Mouse (Mus musculus): ENCODE data around the gene Gpat2.

The Gpat2 gene

DNA sequence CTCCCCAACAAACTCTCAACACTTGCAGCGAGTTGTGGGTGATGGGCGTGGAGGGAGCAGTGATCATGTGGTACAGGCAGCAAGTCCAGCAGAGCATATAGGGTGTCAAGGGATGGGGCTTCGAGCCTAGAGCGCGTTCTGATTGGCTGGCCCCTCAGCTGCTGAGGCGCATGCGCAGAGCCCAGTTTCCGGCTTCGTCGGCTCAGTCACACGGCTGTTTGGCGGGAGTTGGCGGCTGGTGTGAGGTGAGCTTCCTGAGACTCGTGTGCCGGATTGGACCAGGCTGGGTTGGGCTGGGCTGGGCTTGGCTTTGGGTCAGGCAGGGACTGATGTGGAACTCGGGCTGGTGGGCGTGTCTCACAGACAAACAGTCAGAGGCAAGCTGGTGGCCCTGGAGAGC lies at the start of gene Gpat2:
Gene Gpat2, plus strand, starts transcription at position 223 of the 400 bp plus-strand sequence.
- DNase-seq (ENCODE audit: low spot score in 2 of 2), result no peak

DNA sequence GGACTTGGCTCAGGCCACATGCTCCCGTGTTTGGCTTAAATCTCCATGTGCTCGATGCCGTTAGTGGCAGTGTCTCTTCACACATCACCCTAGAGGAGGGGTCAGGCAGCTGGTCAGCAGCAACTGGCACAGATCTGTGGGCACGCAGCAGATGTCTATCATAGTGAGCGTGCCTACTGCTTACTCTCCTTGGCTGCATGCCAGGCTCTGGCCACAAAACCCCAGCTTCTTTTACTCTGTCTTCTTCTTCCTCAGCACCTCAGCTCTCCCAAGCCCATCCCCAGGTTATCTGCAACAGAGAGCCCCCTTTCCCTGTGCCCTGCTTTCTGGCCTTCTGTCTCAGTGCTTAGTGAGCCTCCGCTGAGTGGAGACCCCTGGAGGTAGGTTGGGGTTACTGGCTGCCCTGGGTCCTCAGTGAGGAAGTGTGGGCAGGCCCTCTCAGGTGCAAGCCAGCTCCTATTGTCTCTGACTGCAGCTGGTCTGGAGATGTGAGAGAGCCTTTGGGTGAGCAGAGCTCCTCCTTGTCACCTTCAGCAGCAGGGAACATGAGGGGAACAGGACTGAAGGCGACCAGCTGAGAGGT lies 49.1 kb upstream of the Gpat2 start:
- peak in 1 of 2 experiments; percentile 41 for DNase-seq (ENCODE audit: low spot score in 2 of 2)

- DNase-seq (ENCODE audit: low spot score in 2 of 2), result no peak
These were observed 48.5 kb upstream of the Gpat2 start for GRCm38 (mm10) chr2:127376423-127377051.

GRCm38 (mm10) chr2:127377942-127378610 lies 46.9 kb upstream of the Gpat2 start:
- DNase-seq (ENCODE audit: low spot score in 2 of 2), result no peak

- DNase-seq (ENCODE audit: low spot score in 2 of 2), result no peak
These were observed 46.4 kb upstream of the Gpat2 start for GRCm38 (mm10) chr2:127378611-127378990.

GRCm38 (mm10) chr2:127379250-127379649 lies 45.7 kb upstream of the Gpat2 start:
- no peak for DNase-seq (ENCODE audit: low spot score in 2 of 2)

DNA sequence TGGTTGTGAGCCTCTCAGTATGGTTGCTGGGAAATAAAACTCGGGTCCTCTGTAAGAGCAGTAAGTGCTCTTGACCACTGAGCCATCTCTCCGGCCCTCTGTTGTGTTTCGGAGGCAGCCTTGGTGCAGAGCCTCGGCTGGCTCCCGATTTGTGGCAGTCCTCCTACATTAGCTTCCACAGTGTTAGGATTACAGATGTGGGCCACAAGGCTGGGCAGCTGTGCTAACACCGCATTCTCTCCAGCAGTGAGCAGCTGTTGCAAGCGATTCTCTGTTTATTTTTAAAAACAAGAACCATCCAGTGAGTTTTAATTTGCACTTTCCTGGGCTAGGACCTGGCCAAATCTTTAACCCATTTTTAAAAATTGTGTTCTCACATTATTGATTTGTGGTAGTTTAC lies 41.1 kb upstream of the Gpat2 start:
- no peak for DNase-seq (ENCODE audit: low spot score in 2 of 2)

GRCm38 (mm10) chr2:127387521-127387920 lies 37.5 kb upstream of the Gpat2 start:
- no peak for DNase-seq (ENCODE audit: low spot score in 2 of 2)

- no peak for DNase-seq (ENCODE audit: low spot score in 2 of 2)
These were observed 34.6 kb upstream of the Gpat2 start for GRCm38 (mm10) chr2:127390352-127390751.

DNA sequence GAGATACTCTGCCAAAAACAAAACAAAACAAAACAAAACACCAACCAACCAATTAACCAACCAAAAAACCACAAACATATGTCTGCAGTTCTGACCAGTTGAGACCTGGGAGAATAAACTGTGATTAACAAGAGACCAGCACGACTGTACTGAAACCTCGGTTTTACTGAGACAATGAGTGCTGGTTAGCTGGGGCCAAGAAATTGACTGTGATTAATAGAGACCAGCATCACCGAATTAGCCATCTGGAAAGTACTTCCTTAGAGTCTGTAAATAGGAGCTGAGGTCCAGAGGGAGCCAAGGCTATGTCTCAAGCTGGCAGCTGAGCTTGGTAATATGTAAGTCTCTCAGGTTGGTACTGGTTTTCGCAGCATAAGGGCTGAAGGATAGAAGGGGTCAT lies 34.2 kb upstream of the Gpat2 start:
- DNase-seq (ENCODE audit: low spot score in 2 of 2), result no peak

DNA sequence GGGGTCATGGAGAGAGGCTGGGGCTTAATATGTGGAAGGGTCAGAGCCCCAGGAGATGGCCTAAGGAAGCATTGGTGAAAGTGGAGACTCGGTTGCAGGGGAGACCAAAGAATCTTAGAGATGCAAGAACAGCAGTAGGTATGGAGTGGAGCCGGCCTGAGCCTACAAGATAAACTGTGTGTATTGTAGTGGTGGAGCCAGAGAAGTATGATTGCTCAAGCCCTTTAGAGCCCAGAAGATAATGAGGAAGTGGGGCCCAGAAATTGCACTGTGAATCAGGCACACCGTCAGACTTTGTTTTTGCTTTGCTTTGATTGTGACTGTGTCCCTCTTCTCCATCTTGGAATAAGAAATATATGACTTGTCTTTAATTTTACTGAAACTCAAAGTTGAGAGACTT lies 33.7 kb upstream of the Gpat2 start:
- DNase-seq (ENCODE audit: low spot score in 2 of 2), result no peak

DNA sequence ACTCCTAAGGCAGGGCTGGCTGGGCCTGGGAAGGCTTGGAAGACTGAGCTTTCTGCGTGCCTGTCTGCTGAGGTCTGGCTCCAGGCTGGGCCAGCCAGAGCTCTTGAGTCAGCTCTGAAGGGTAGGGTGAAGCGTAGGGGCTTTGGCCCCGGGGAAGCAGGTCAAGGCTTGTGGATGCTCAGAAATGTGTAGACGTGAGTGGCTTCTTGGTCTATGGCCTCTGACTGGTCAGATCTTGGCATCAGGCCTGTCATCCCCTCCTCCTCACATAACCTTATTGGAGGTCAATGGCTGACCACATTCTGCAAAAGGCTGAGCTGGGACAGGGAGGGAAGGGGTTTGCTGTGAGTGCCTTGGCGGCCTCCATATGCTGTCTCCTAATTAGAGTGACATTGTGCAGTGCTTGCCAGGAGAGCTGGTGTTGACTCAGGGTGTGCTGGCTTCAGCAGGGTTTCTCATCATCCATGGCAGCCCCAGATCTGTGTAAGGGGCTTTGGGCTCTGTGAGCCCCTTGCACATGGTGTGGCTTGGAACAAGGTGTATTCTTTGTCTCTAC lies 30.3 kb upstream of the Gpat2 start:
- no peak for DNase-seq (ENCODE audit: low spot score in 2 of 2)

GRCm38 (mm10) chr2:127398738-127399137 lies 26.3 kb upstream of the Gpat2 start:
- DNase-seq (ENCODE audit: low spot score in 2 of 2), result no peak

DNA sequence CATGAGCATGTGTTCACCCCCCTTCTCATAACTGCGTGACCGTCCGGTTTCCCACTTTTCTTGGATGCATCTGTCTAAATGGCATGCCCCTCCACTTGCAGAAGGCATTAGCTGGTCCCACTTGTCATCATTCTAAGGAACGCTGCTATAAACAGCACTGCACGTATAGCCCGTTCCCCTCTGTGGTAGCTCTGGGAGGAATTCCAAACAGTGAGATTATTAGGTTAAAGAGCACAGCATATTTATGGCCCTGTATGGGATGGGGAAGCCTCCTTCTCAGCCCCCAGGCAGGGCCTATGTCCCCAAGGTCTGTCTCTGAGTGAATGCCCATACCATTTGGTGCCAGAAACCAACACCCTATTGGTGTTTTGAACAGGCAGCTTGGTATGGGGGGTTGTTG lies 13.9 kb upstream of the Gpat2 start:
- no peak for DNase-seq (ENCODE audit: low spot score in 2 of 2)

- DNase-seq (ENCODE audit: low spot score in 2 of 2), result no peak
These were observed 9.2 kb upstream of the Gpat2 start for GRCm38 (mm10) chr2:127415806-127416205.

- no peak for DNase-seq (ENCODE audit: low spot score in 2 of 2)
These were observed 8.3 kb upstream of the Gpat2 start for GRCm38 (mm10) chr2:127416706-127417105.

DNA sequence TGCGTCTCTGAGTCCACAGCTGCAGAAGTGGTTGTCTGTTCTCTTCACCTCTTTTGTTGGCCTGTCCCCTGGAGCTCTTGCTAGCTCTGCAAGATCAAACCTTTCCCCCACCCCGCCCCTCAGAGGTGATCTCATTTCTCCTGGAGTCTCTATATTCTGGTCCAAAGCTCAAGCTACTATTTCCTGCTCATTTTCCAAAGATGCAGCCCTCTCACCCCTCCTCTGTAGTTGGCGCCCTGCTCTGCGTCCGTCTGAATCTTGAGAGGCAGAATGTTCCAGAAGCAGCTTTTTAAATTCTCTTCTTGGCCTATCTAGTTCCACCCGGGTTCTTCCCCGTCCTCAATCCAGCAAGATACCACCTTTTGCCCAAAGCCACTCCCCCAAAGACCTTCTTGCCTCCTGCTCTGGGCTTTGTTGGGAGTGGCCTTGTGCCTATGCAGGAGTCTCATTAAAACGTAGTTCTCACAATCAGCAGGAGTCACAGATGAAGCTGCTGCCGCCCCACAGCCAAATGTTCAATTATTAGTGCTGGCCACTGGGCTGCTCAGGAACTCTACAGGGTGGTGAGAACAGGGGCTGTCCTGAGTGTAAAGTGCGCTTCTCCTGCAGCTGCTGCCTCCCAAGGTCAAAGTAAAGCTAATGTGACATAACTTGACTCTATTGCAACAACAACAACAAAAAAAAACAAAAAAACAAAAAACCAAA lies 6.6 kb upstream of the Gpat2 start:
- DNase-seq (ENCODE audit: low spot score in 2 of 2), result no peak

DNA sequence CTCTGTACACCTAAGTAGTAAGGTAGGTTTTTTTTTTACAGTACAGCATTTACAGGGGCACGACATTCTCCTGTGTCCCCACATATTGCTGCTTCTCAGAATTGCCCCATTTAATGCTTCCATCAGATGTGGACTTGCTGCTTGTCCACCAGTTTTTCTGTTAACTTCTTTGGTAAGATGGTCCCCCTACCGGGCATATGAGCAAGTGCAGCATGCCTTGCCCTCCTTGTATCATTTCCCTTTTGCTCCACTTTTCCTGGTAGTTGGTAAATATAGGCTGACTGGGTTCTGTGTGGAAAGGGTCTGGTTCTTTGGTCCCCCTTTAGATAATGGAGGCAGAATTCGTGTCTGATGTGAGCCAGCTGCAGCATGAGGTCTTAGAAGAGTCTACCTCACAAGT lies 5.2 kb downstream of the Gpat2 start:
- DNase-seq (ENCODE audit: low spot score in 2 of 2), result peak; percentile 57 to 64

DNA sequence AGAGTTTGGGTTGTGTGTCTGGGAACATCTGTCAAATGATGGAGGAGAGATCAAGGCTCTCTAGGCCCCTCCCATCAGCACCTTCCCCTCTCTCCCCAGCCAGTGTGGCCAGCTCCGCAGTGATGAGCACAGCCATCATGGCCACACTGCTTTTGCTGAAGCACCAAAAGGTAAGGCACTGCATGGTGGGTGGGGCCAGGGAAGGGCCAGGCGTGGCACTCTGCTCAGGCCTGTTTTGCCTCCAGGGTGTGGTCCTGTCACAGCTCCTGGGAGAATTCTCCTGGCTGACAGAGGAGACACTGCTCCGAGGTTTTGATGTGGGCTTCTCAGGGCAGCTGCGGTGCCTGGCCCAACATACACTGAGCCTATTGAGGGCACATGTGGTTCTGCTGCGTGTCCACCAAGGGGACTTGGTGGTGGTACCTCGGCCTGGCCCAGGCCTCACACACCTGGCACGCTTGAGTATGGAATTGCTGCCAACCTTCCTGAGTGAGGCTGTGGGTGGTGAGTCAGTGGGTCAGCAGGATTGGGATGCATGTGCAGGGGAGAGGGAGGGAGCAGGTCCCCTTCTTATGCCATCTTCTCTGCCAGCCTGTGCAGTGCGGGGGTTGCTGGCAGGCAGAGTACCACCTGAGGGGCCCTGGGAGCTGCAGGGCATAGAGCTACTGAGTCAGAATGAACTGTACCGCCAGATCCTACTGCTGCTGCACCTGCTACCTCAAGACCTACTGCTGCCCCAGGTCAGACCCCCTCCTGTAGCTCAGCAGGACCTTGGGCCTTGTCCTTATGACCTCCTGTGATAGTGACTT lies 8.7 kb downstream of the Gpat2 start:
- no peak for DNase-seq (ENCODE audit: low spot score in 2 of 2)

- no peak for DNase-seq (ENCODE audit: low spot score in 2 of 2)
These were observed 10.1 kb downstream of the Gpat2 start for GRCm38 (mm10) chr2:127435135-127435534.

GRCm38 (mm10) chr2:127435554-127435953 lies 10.6 kb downstream of the Gpat2 start:
- DNase-seq (ENCODE audit: low spot score in 2 of 2), result no peak

DNA sequence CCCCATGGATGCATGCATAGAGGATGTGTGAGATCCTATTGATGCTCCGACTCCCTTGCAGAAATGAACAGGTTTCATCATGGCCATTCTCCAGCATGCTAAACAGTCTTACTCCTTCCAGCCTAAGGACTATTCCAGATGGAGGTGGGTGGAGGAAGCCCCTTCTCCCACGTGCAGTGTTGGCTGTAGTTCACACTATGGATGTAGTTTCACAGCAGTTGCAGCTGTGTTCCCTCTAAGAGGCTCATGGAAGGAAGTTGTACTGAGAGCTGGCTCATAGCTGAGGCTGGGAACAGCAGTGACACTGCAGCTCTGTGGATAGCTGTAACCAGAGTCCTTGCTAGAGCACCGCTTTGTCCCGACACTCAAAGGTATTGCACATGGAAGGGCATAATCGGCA lies 12.7 kb downstream of the Gpat2 start:
- peak in 1 of 2 experiments; percentile 53 for DNase-seq (ENCODE audit: low spot score in 2 of 2)
